Mouse (Mus musculus): ENCODE measurements around the gene Ptch2.

DNA sequence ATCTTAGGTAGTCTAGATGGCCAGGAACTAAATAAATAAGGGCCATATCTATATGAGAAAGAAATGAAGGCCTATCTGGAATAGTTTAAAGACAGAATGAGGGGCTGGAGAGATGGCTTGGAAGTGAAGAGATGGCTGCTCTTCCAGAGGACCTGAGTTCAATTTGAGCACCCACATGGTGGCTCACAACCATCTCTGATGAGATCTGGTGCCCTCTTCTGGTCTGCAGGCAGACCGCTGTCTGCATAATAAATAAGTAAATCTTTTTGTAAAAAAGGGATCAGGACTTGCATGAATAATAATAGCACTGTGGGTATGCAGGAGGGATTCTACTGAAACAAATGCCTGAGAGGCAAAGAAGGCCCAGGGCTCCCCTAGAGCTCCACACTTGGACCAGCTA, 17.4 kb downstream of the Ptch2 start:
- peak; percentile 36; the same call in 1 of the 2 replicates for TF ChIP-seq CTCF (IDR thresholded peaks at IDR 0.05; ENCODE audit: low read depth)
- no peak for TF ChIP-seq EP300 (IDR thresholded peaks at IDR 0.05; ENCODE audit: low read depth)

Measured in liver, embryonic 14.5 days (tissue).